ENCODE assay signal across 16 mouse cellular contexts in genomic region chr14:13651039-13651438, GRCm38 (mm10). TPM values are rescaled to one million over a fixed set of nuclear protein-coding genes. Genes with fewer than 3 reads are reported as not detected.
DNase-seq lines count a peak whose midpoint lies in the region; ATAC-seq lines count a peak whose summit lies in the region.
"Had no signal": no experiment of that assay in that cellular context is flagged by ENCODE, and none has a peak within 500 bp of the region (broad histone marks: within the 10 kb centered on the region; RNA-seq: fewer than 3 reads in every experiment).

No protein-coding gene starts in this region.

- H3K4me3 ChIP-seq in embryonic facial prominence, embryonic 14.5 days (ENCODE audit: low read depth, low read length), result no peak overlapping the region
- no peak overlapping the region for H3K4me3 ChIP-seq in heart, embryonic 12.5 days
- H3K4me3 ChIP-seq: liver, embryonic 12.5 days; megakaryocyte, embryonic 14.5 days had no signal

- H3K27ac ChIP-seq in embryonic facial prominence, embryonic 14.5 days (replicated peaks; ENCODE audit: low read depth, low read length), result no peak overlapping the region
- H3K27ac ChIP-seq in heart, embryonic 12.5 days (ENCODE audit: poor library complexity, severe bottlenecking), result no peak overlapping the region
- H3K27ac ChIP-seq: liver, embryonic 12.5 days had no signal

- 33% methylated on average over 1 of the region's 1 CpGs for WGBS in embryonic facial prominence, embryonic 14.5 days
- WGBS in heart, embryonic 12.5 days, result 62% methylated on average over 1 of the region's 1 CpGs

- no peaks in the 10 kb centered on the region for H3K9me3 ChIP-seq in embryonic facial prominence, embryonic 14.5 days (ENCODE audit: control insufficient read depth, low read length)
- H3K9me3 ChIP-seq in heart, embryonic 12.5 days (replicated peaks), result no peaks in the 10 kb centered on the region
- H3K9me3 ChIP-seq: liver, embryonic 12.5 days had no signal

- peaks cover 4% of the 10 kb centered on the region; the same call in 1 of the 2 replicates for H3K4me1 ChIP-seq in embryonic facial prominence, embryonic 14.5 days (ENCODE audit: control insufficient read depth, insufficient read depth, low read length)
- H3K4me1 ChIP-seq in heart, embryonic 12.5 days (replicated peaks), result no peaks in the 10 kb centered on the region
- H3K4me1 ChIP-seq: liver, embryonic 12.5 days; megakaryocyte, embryonic 14.5 days had no signal

- H3K4me2 ChIP-seq in embryonic facial prominence, embryonic 14.5 days (ENCODE audit: low read depth, low read length), result no peak overlapping the region
- no peak overlapping the region for H3K4me2 ChIP-seq in heart, embryonic 12.5 days
- H3K4me2 ChIP-seq: heart, embryonic 11.5 days; liver, embryonic 12.5 days had no signal

- peak; percentile 86; the same call in 1 of the 2 replicates for ATAC-seq in embryonic facial prominence, embryonic 14.5 days (ENCODE audit: low read depth)
- no peak for ATAC-seq in heart, embryonic 12.5 days (ENCODE audit: insufficient number of reproducible peaks, low FRiP score)
- ATAC-seq: liver, embryonic 12.5 days had no signal

- H3K36me3 ChIP-seq in embryonic facial prominence, embryonic 14.5 days (ENCODE audit: control insufficient read depth, insufficient read depth, low read length), result no peaks in the 10 kb centered on the region
- no peaks in the 10 kb centered on the region for H3K36me3 ChIP-seq in heart, embryonic 12.5 days
- H3K36me3 ChIP-seq: liver, embryonic 12.5 days had no signal

- no peaks in the 10 kb centered on the region for H3K27me3 ChIP-seq in embryonic facial prominence, embryonic 14.5 days (replicated peaks; ENCODE audit: control insufficient read depth, insufficient read depth, low read length)
- no peaks in the 10 kb centered on the region for H3K27me3 ChIP-seq in heart, embryonic 12.5 days (replicated peaks)
- H3K27me3 ChIP-seq: liver, embryonic 12.5 days; megakaryocyte, embryonic 14.5 days had no signal

- no peak overlapping the region for H3K9ac ChIP-seq in embryonic facial prominence, embryonic 14.5 days (ENCODE audit: low read depth, low read length)
- no peak overlapping the region for H3K9ac ChIP-seq in heart, embryonic 12.5 days
- H3K9ac ChIP-seq: liver, embryonic 12.5 days had no signal

- DNase-seq in cerebellum, postnatal 14 days, result peak; percentile 21 to 37
- no peak for DNase-seq in cerebellum, adult 8-10 months
- DNase-seq in R1 (ENCODE audit: low read depth, low spot score), result peak; percentile 10
- DNase-seq in embryonic facial prominence, embryonic 14.5 days (ENCODE audit: low spot score), result peak; percentile 61
- DNase-seq in hindlimb bud, embryonic 11.5 days (ENCODE audit: extremely low spot score, low read depth, low spot score), result peak; percentile 47
- no peak for DNase-seq in kidney, adult 8-10 months
- no peak for DNase-seq in heart, adult 11 months
- DNase-seq: gastrocnemius, postnatal 14 days; heart, postnatal 4 days had no signal

RNA-seq across cellular contexts. Expression of gene Sntn, which starts 19.6 kb away (rescaled TPM):
- polyA plus RNA-seq in embryonic facial prominence, embryonic 14.5 days (2014; fragmentation: Nextera tagmentation; extraction: Ambion mirVana), result 1.3 TPM in 1 of 2 replicates, not detected in the other
- not detected in 2 replicates for polyA plus RNA-seq in heart, embryonic 12.5 days (2016; fragmentation: Nextera tagmentation; extraction: Ambion mirVana)
- polyA plus RNA-seq: heart, embryonic 11.5 days; kidney, embryonic 14.5 days; liver, embryonic 12.5 days; neural tube, embryonic 11.5 days; urinary bladder, adult 2 months had no signal

Comparison
In these comparisons a context has a peak if more than half of its experiments do, and no peak if none do; other contexts are left out.
1. DNase-seq: peak in cerebellum, postnatal 14 days (2 of 2), R1 (single experiment), embryonic facial prominence, embryonic 14.5 days (single experiment) and hindlimb bud, embryonic 11.5 days (single experiment); none in cerebellum, adult 8-10 months (single experiment), kidney, adult 8-10 months (0 of 2) and heart, adult 11 months (single experiment).